Mouse (Mus musculus) liver, embryonic 14.5 days (tissue): ENCODE results near the gene Angel1. TPM values are rescaled to one million over a fixed set of nuclear protein-coding genes. Genes with fewer than 3 reads are reported as not detected.

Experiments used
- ATAC-seq: fragments of 200-750 bp; cut with Nextera tagmentation; 2 replicates; pipeline ENCODE4 v1.8.0; 2017; ENCODE audit warnings: moderate number of reproducible peaks, mild to moderate bottlenecking, moderate library complexity; ENCODE audit not compliant: insufficient read depth
- DNase-seq, 3 experiments: peaks; one replicate each; pipeline ENCODE4 v3.0.0-alpha.2; 2012 to 2013; ENCODE audit warnings: low read depth in 3 of 3, low spot score in 3 of 3
- H3K27ac ChIP-seq: fragments of 300-500 bp; sonication (generic); 2 replicates; pipeline ENCODE4 v1.5.1; 2014; ENCODE audit warnings: moderate library complexity, mild to moderate bottlenecking, control low read depth, inconsistent platforms
- H3K27me3 ChIP-seq: fragments of 300-500 bp; sonication (generic); 2 replicates; pipeline ENCODE4 v1.6.1; 2014; ENCODE audit warnings: mild to moderate bottlenecking, low read length, moderate library complexity; ENCODE audit not compliant: control insufficient read depth, insufficient read depth
- H3K36me3 ChIP-seq: fragments of 300-500 bp; sonication (generic); replicated peaks from 2 replicates; pipeline ENCODE4 v1.6.1; 2014; ENCODE audit warnings: low read depth; ENCODE audit not compliant: control insufficient read depth, insufficient read depth
- H3K4me1 ChIP-seq, 2 experiments: fragments of 200-500 bp in 1 of 2; fragments of 300-500 bp in 1 of 2; sonication (generic) in 1 of 2; replicated peaks; 2 replicates each; pipeline ENCODE4 v1.6.1; 2012 to 2014; ENCODE audit warnings: antibody characterized with exemption in 1 of 2, inconsistent platforms in 1 of 2, low read length in 1 of 2; ENCODE audit not compliant: control insufficient read depth in 2 of 2, insufficient read depth in 2 of 2
- H3K4me2 ChIP-seq: fragments of 300-500 bp; sonication (generic); 2 replicates; pipeline ENCODE4 v1.6.1; 2014; ENCODE audit warnings: low read depth, mild to moderate bottlenecking, control low read depth, moderate library complexity
- H3K4me3 ChIP-seq, 2 experiments: fragments of 200-500 bp in 1 of 2; fragments of 300-500 bp in 1 of 2; sonication (generic) in 1 of 2; 2 replicates each; pipeline ENCODE4 v1.5.1; 2012 to 2014; ENCODE audit warnings: low read depth in 2 of 2, low read length in 2 of 2, mild to moderate bottlenecking in 2 of 2, control low read depth in 1 of 2, inconsistent platforms in 1 of 2, moderate library complexity in 1 of 2; ENCODE audit not compliant: insufficient read depth in 1 of 2
- H3K9ac ChIP-seq: fragments of 300-500 bp; sonication (generic); replicated peaks from 2 replicates; pipeline ENCODE4 v1.6.1; 2014; ENCODE audit warnings: mild to moderate bottlenecking, control low read depth, moderate library complexity
- H3K9me3 ChIP-seq: fragments of 300-500 bp; sonication (generic); 2 replicates; pipeline ENCODE4 v1.6.1; 2016; ENCODE audit warnings: low read length, mixed read lengths; ENCODE audit not compliant: control insufficient read depth
- CTCF ChIP-seq: IDR thresholded peaks from 2 replicates; pipeline ENCODE4 v1.5.1; 2016; ENCODE audit warnings: antibody characterized with exemption, low read depth, control low read depth
- EP300 ChIP-seq: IDR thresholded peaks from 2 replicates; pipeline ENCODE4 v1.6.1; 2016; ENCODE audit warnings: antibody characterized with exemption, low read depth
- WGBS: fragments of 180-500 bp; shearing (Covaris S2); extraction: QIAGEN DNeasy Blood & Tissue Kit; methylation state at CpG from one replicate; pipeline ENCODE4 v1.1.7; 2014; ENCODE audit not compliant: insufficient replicate concordance; 5-methylcytosine and 5-hydroxymethylcytosine counted together
- polyA plus RNA-seq, 2 experiments: library from polyadenylated mRNA; depleted of rRNA in 1 of 2; stranded (reverse) in 1 of 2; unstranded in 1 of 2; fragments of >200 nt; fragmentation: Nextera tagmentation in 1 of 2; extraction: Ambion mirVana in 1 of 2; gene quantifications; 2 replicates each; pipeline versions ENCODE4 v1.2.1 to v1.2.3; 2012 to 2014

Gene Angel1
- polyA plus RNA-seq, 2 experiments, result 0.60 to 1.1 TPM

- no peak for TF ChIP-seq CTCF
- no peak for TF ChIP-seq EP300
- no peak for ATAC-seq
- DNase-seq, result no peak
- Histone ChIP-seq H3K36me3 (no peaks in the 10 kb centered on the region), H3K9ac (no peak overlapping the region), H3K4me1 (no peaks in the 10 kb centered on the region), H3K27me3 (no peaks in the 10 kb centered on the region), H3K4me2 (no peak overlapping the region), H3K9me3 (no peaks in the 10 kb centered on the region), H3K4me3 (no peak overlapping the region), H3K27ac (no peak overlapping the region)
These were observed 27.7 kb downstream of the Angel1 start for GRCm38 (mm10) chr12:86698537-86698936.

GRCm38 (mm10) chr12:86697996-86698395 lies 28.3 kb downstream of the Angel1 start:
- H3K4me3 ChIP-seq, result no peak overlapping the region
- ATAC-seq (no peak), DNase-seq (no peak)
- no peak overlapping the region for H3K4me2 ChIP-seq
- no peaks in the 10 kb centered on the region for H3K4me1 ChIP-seq
- TF ChIP-seq EP300 (no peak), CTCF (no peak)
- H3K27ac ChIP-seq, result no peak overlapping the region
- WGBS, result 49% methylated on average over 2 of the region's 2 CpGs
- no peaks in the 10 kb centered on the region for H3K9me3 ChIP-seq
- H3K27me3 ChIP-seq, result no peaks in the 10 kb centered on the region
- H3K36me3 ChIP-seq, result no peaks in the 10 kb centered on the region
- H3K9ac ChIP-seq, result no peak overlapping the region

DNA sequence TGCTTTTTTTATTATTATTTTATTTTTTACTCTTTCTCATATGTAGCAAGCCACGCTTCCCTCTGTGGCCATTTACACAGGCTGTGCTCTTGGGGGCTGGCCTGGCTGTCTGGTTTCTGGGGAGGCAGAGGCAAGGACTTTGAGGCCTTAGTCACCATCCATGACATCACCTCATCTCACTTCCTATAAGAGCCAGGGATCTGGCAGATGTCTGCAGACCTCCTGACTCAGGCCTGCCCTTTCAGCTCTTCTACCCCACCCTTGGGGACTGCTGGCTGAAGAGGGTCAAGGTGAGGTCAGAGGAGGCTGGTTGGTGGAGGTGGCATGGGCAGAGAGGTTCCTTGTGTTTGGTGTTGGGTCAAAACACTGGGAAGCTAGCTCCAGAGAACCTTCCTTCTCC lies 31.8 kb downstream of the Angel1 start:
- Histone ChIP-seq H3K4me2 (no peak overlapping the region), H3K4me1 (peaks cover 0 to 4% of the 10 kb centered on the region in 2 experiments; a peak in 2 of 4 replicates)

GRCm38 (mm10) chr12:86693389-86693788 lies 32.9 kb downstream of the Angel1 start:
- H3K9ac ChIP-seq, result no peak overlapping the region
- DNase-seq (no peak), ATAC-seq (no peak)
- H3K36me3 ChIP-seq, result no peaks in the 10 kb centered on the region
- no peak overlapping the region for H3K4me3 ChIP-seq
- H3K4me2 ChIP-seq, result no peak overlapping the region
- H3K27me3 ChIP-seq, result no peaks in the 10 kb centered on the region
- TF ChIP-seq EP300 (no peak), CTCF (no peak)
- H3K4me1 ChIP-seq, result peaks cover 0 to 4% of the 10 kb centered on the region in 2 experiments; a peak in 2 of 4 replicates
- no peaks in the 10 kb centered on the region for H3K9me3 ChIP-seq
- no peak overlapping the region for H3K27ac ChIP-seq

More for the DNA sequence above, 31.8 kb downstream of the Angel1 start:
- H3K36me3 ChIP-seq, result no peaks in the 10 kb centered on the region
- H3K9me3 ChIP-seq, result no peaks in the 10 kb centered on the region
- TF ChIP-seq CTCF (no peak), EP300 (no peak)
- DNase-seq (no peak), ATAC-seq (no peak)
- WGBS, result 68% methylated on average over 1 of the region's 1 CpGs
- no peak overlapping the region for H3K4me3 ChIP-seq
- no peaks in the 10 kb centered on the region for H3K27me3 ChIP-seq
- no peak overlapping the region for H3K9ac ChIP-seq
- no peak overlapping the region for H3K27ac ChIP-seq

- Histone ChIP-seq H3K27me3 (no peaks in the 10 kb centered on the region), H3K36me3 (no peaks in the 10 kb centered on the region), H3K4me2 (no peak overlapping the region), H3K4me1 (peaks cover 0 to 4% of the 10 kb centered on the region in 2 experiments; a peak in 2 of 4 replicates), H3K9me3 (no peaks in the 10 kb centered on the region), H3K9ac (no peak overlapping the region), H3K27ac (no peak overlapping the region), H3K4me3 (no peak overlapping the region)
- WGBS, result 42% methylated on average over 5 of the region's 5 CpGs
- TF ChIP-seq CTCF, result no peak
- no peak for TF ChIP-seq EP300
- no peak for ATAC-seq
- DNase-seq, result no peak
These were observed 33.5 kb downstream of the Angel1 start for GRCm38 (mm10) chr12:86692471-86693356.
